ENCODE assay signal across 22 mouse cellular contexts in the genomic region with DNA sequence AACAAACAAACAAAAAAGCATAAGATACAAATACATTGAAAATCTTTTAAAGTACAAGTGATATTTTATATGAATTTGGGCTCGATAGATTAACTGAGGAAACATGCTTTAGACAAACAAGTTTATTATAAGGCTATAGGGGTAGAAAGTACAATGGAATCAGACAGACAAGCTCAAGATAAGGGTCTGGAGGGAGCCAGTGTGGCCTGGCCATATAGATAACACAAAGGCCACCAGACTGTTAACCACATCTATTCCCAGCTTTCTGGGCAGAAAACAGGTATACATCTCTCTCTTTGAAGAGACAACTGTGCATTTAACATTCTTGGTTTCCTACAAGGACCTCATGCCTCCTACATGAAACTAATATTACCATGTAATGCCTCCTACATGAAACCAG. TPM values are rescaled to one million over a fixed set of nuclear protein-coding genes. Genes with fewer than 3 reads are reported as not detected.
DNase-seq lines count a peak whose midpoint lies in the region; ATAC-seq and TF ChIP-seq lines count a peak whose summit lies in the region.
"Had no signal": no experiment of that assay in that cellular context is flagged by ENCODE, and none has a peak within 500 bp of the region (broad histone marks: within the 10 kb centered on the region; RNA-seq: fewer than 3 reads in every experiment).

No protein-coding gene starts in this region.

- peak; percentile 59; the same call in 1 of the 2 replicates for TF ChIP-seq EP300 in liver, postnatal 0 days (IDR thresholded peaks at IDR 0.05; ENCODE audit: low read depth)
- no peak for TF ChIP-seq EP300 in lung, postnatal 0 days (IDR thresholded peaks at IDR 0.05)

- peaks cover 7% of the 10 kb centered on the region for H3K36me3 ChIP-seq in G1E (replicated peaks)
- H3K36me3 ChIP-seq in liver, embryonic 13.5 days = no peaks in the 10 kb centered on the region
- H3K36me3 ChIP-seq in liver, postnatal 0 days (replicated peaks; ENCODE audit: insufficient read depth, low read length) = no peaks in the 10 kb centered on the region
- no peaks in the 10 kb centered on the region for H3K36me3 ChIP-seq in forebrain, embryonic 10.5 days (replicated peaks)
- no peaks in the 10 kb centered on the region for H3K36me3 ChIP-seq in lung, postnatal 0 days (ENCODE audit: insufficient read depth, low read length)
- H3K36me3 ChIP-seq: embryonic facial prominence, embryonic 10.5 days; forebrain, embryonic 12.5 days; heart, embryonic 10.5 days; hindbrain, embryonic 13.5 days had no signal

- no peak for TF ChIP-seq CTCF in G1E (IDR thresholded peaks at IDR 0.05; ENCODE audit: low read depth, low read length)
- no peak for TF ChIP-seq CTCF in liver, postnatal 0 days (IDR thresholded peaks at IDR 0.05; ENCODE audit: low read depth)
- TF ChIP-seq CTCF in lung, postnatal 0 days (IDR thresholded peaks at IDR 0.05) = no peak

- H3K27me3 ChIP-seq in G1E (ENCODE audit: insufficient read depth, low read length) = no peaks in the 10 kb centered on the region
- H3K27me3 ChIP-seq in liver, embryonic 13.5 days = no peaks in the 10 kb centered on the region
- no peaks in the 10 kb centered on the region for H3K27me3 ChIP-seq in liver, postnatal 0 days (ENCODE audit: insufficient read depth, low read length)
- H3K27me3 ChIP-seq in forebrain, embryonic 10.5 days (ENCODE audit: poor library complexity, severe bottlenecking) = no peaks in the 10 kb centered on the region
- no peaks in the 10 kb centered on the region for H3K27me3 ChIP-seq in lung, postnatal 0 days (replicated peaks; ENCODE audit: insufficient read depth, low read length)
- H3K27me3 ChIP-seq: forebrain, embryonic 12.5 days; hindbrain, embryonic 13.5 days had no signal

- no peak overlapping the region; the same call in 1 of the 2 replicates for H3K4me3 ChIP-seq in G1E (ENCODE audit: low read depth, low read length)
- no peak overlapping the region for H3K4me3 ChIP-seq in liver, embryonic 13.5 days (replicated peaks)
- no peak overlapping the region for H3K4me3 ChIP-seq in liver, postnatal 0 days (ENCODE audit: low read depth, low read length)
- H3K4me3 ChIP-seq in forebrain, embryonic 10.5 days = no peak overlapping the region
- no peak overlapping the region for H3K4me3 ChIP-seq in lung, postnatal 0 days (ENCODE audit: low read depth, low read length)
- H3K4me3 ChIP-seq: embryonic facial prominence, embryonic 10.5 days; forebrain, embryonic 12.5 days; heart, embryonic 10.5 days; hindbrain, embryonic 13.5 days had no signal

- H3K4me1 ChIP-seq in G1E (ENCODE audit: insufficient read depth, low read depth, low read length) = peaks cover 37% of the 10 kb centered on the region
- peaks cover 33% of the 10 kb centered on the region for H3K4me1 ChIP-seq in liver, embryonic 13.5 days (replicated peaks)
- no peaks in the 10 kb centered on the region for H3K4me1 ChIP-seq in liver, postnatal 0 days (ENCODE audit: insufficient read depth)
- H3K4me1 ChIP-seq in forebrain, embryonic 10.5 days = no peaks in the 10 kb centered on the region
- no peaks in the 10 kb centered on the region for H3K4me1 ChIP-seq in lung, postnatal 0 days (ENCODE audit: insufficient read depth, low read depth, low read length)
- H3K4me1 ChIP-seq: embryonic facial prominence, embryonic 10.5 days; forebrain, embryonic 12.5 days; hindbrain, embryonic 13.5 days had no signal

- 26% methylated on average over 1 of the region's 1 CpGs for WGBS in liver, embryonic 13.5 days (ENCODE audit: insufficient replicate concordance)
- 48% methylated on average over 1 of the region's 1 CpGs for WGBS in liver, postnatal 0 days (ENCODE audit: insufficient replicate concordance)
- WGBS in forebrain, embryonic 10.5 days = 98% methylated on average over 1 of the region's 1 CpGs
- 82% methylated on average over 1 of the region's 1 CpGs for WGBS in lung, postnatal 0 days

- 0 out of 2 replicates have a peak overlapping the region, but pooled peaks have one; percentile 20 for H3K27ac ChIP-seq in liver, embryonic 13.5 days
- no peak overlapping the region for H3K27ac ChIP-seq in liver, postnatal 0 days (ENCODE audit: low read depth)
- H3K27ac ChIP-seq in forebrain, embryonic 10.5 days = no peak overlapping the region
- no peak overlapping the region for H3K27ac ChIP-seq in lung, postnatal 0 days (ENCODE audit: low read length)
- H3K27ac ChIP-seq: embryonic facial prominence, embryonic 10.5 days; forebrain, embryonic 12.5 days; heart, embryonic 10.5 days; hindbrain, embryonic 13.5 days; hindbrain, postnatal 0 days had no signal

- no peak overlapping the region for H3K4me2 ChIP-seq in liver, embryonic 13.5 days
- H3K4me2 ChIP-seq in liver, postnatal 0 days (ENCODE audit: low read depth, low read length) = no peak overlapping the region
- no peak overlapping the region for H3K4me2 ChIP-seq in lung, postnatal 0 days (replicated peaks; ENCODE audit: low read depth, low read length)
- H3K4me2 ChIP-seq: forebrain, embryonic 12.5 days; hindbrain, embryonic 13.5 days had no signal

- H3K9ac ChIP-seq in liver, embryonic 13.5 days = no peak overlapping the region
- no peak overlapping the region for H3K9ac ChIP-seq in liver, postnatal 0 days (replicated peaks)
- no peak overlapping the region for H3K9ac ChIP-seq in lung, postnatal 0 days (replicated peaks; ENCODE audit: low read depth)
- H3K9ac ChIP-seq: forebrain, embryonic 12.5 days; hindbrain, embryonic 13.5 days had no signal

- DNase-seq in G1E (ENCODE audit: low spot score) (no peak), MN1 (ENCODE audit: low spot score) (no peak)
- DNase-seq in liver, embryonic 13.5 days = peak; percentile 23
- no peak for DNase-seq in liver, postnatal 0 days
- no peak for DNase-seq in forebrain, embryonic 10.5 days (ENCODE audit: extremely low spot score, low spot score)
- DNase-seq in lung, postnatal 0 days (ENCODE audit: low spot score) = no peak
- no peak for DNase-seq in urinary bladder, postnatal 36 days (ENCODE audit: low spot score in 2 of 2)
- DNase-seq: adrenal gland, adult 8-10 months; adrenal gland, postnatal 36 days; cerebellum, adult 9-10 months; cerebellum, postnatal 36 days; gastrocnemius, postnatal 10 days; heart, adult 18-20 months; heart, postnatal 10 days; heart, postnatal 4 days had no signal

- H3K9me3 ChIP-seq in G1E (replicated peaks) = peaks cover 4% of the 10 kb centered on the region
- H3K9me3 ChIP-seq in liver, embryonic 13.5 days (replicated peaks) = no peaks in the 10 kb centered on the region
- no peaks in the 10 kb centered on the region for H3K9me3 ChIP-seq in liver, postnatal 0 days (ENCODE audit: low read length)
- H3K9me3 ChIP-seq in forebrain, embryonic 10.5 days = no peaks in the 10 kb centered on the region
- no peaks in the 10 kb centered on the region for H3K9me3 ChIP-seq in lung, postnatal 0 days (ENCODE audit: low read length)
- H3K9me3 ChIP-seq: embryonic facial prominence, embryonic 10.5 days; forebrain, embryonic 12.5 days; heart, embryonic 10.5 days; hindbrain, embryonic 13.5 days had no signal

- peak; percentile 82 for ATAC-seq in G1E (ENCODE audit: extremely low read depth, insufficient number of reproducible peaks, low FRiP score, poor library complexity, severe bottlenecking)
- peak; percentile 52; the same call in 1 of the 2 replicates for ATAC-seq in erythroid progenitor cell, adult 5-6 weeks (replicated peaks; ENCODE audit: low FRiP score, poor library complexity, severe bottlenecking)
- ATAC-seq in liver, embryonic 13.5 days (ENCODE audit: low read depth) = peak; percentile 81
- ATAC-seq in liver, postnatal 0 days = no peak
- no peak for ATAC-seq in lung, postnatal 0 days
- ATAC-seq: forebrain, embryonic 16.5 days; hindbrain, postnatal 0 days had no signal

RNA-seq across cellular contexts. Expression of a gene that starts 19.2 kb away (rescaled TPM):
- 7.8 and 9.9 TPM in 2 replicates for total RNA-seq in G1E (2014; fragmentation: Nextera tagmentation)
- total RNA-seq in G1E (2017) = 5.1 and 6.1 TPM in 2 replicates
- 0.62 and 0.75 TPM in 2 replicates for polyA plus RNA-seq in G1E (2012)
- total RNA-seq in erythroid progenitor cell, adult 5-6 weeks (2015; ENCODE audit: low replicate concordance) = 2.1 TPM in 1 of 2 replicates, not detected in the other
- total RNA-seq in erythroid progenitor cell, adult 5-6 weeks (2017; ENCODE audit: low replicate concordance) = not detected in 2 replicates
- 3.3 and 3.6 TPM in 2 replicates for polyA plus RNA-seq in liver, embryonic 13.5 days (2015; fragmentation: Nextera tagmentation; extraction: Ambion mirVana)
- 3.1 and 4.3 TPM in 2 replicates for polyA plus RNA-seq in liver, postnatal 0 days (2015; fragmentation: Nextera tagmentation; extraction: Ambion mirVana)
- polyA plus RNA-seq in forebrain, embryonic 10.5 days (2016; fragmentation: Nextera tagmentation; extraction: Ambion mirVana) = 3.5 and 4.4 TPM in 2 replicates
- polyA plus RNA-seq in lung, postnatal 0 days (2015; fragmentation: Nextera tagmentation; extraction: Ambion mirVana) = 5.6 and 6.5 TPM in 2 replicates

RNA-seq across cellular contexts. Expression of a gene that starts 19.5 kb away (rescaled TPM):
- 32.7 and 46.3 TPM in 2 replicates for total RNA-seq in G1E (2014; fragmentation: Nextera tagmentation)
- 43.7 and 46.2 TPM in 2 replicates for total RNA-seq in G1E (2017)
- polyA plus RNA-seq in G1E (2012) = 1.1 and 2.0 TPM in 2 replicates
- total RNA-seq in erythroid progenitor cell, adult 5-6 weeks (2015; ENCODE audit: low replicate concordance) = 3.4 and 10.8 TPM in 2 replicates
- total RNA-seq in erythroid progenitor cell, adult 5-6 weeks (2017; ENCODE audit: low replicate concordance) = 1.4 and 1.9 TPM in 2 replicates
- polyA plus RNA-seq in liver, embryonic 13.5 days (2015; fragmentation: Nextera tagmentation; extraction: Ambion mirVana) = 13.6 and 14.6 TPM in 2 replicates
- 6.2 and 6.6 TPM in 2 replicates for polyA plus RNA-seq in liver, postnatal 0 days (2015; fragmentation: Nextera tagmentation; extraction: Ambion mirVana)
- polyA plus RNA-seq in forebrain, embryonic 10.5 days (2016; fragmentation: Nextera tagmentation; extraction: Ambion mirVana) = 21.7 and 24.3 TPM in 2 replicates
- polyA plus RNA-seq in lung, postnatal 0 days (2015; fragmentation: Nextera tagmentation; extraction: Ambion mirVana) = 5.1 and 5.2 TPM in 2 replicates

RNA-seq across cellular contexts. Expression of a gene that starts 52.5 kb away (rescaled TPM):
- total RNA-seq in G1E (2014; fragmentation: Nextera tagmentation) = 96.8 and 106 TPM in 2 replicates
- 416 and 492 TPM in 2 replicates for total RNA-seq in G1E (2017)
- polyA plus RNA-seq in G1E (2012) = 10.6 and 14.2 TPM in 2 replicates
- total RNA-seq in erythroid progenitor cell, adult 5-6 weeks (2015; ENCODE audit: low replicate concordance) = 55.8 and 76.4 TPM in 2 replicates
- total RNA-seq in erythroid progenitor cell, adult 5-6 weeks (2017; ENCODE audit: low replicate concordance) = 93.9 and 162 TPM in 2 replicates
- polyA plus RNA-seq in liver, embryonic 13.5 days (2015; fragmentation: Nextera tagmentation; extraction: Ambion mirVana) = 137 and 172 TPM in 2 replicates
- polyA plus RNA-seq in liver, postnatal 0 days (2015; fragmentation: Nextera tagmentation; extraction: Ambion mirVana) = 86.1 and 101 TPM in 2 replicates
- 237 and 275 TPM in 2 replicates for polyA plus RNA-seq in forebrain, embryonic 10.5 days (2016; fragmentation: Nextera tagmentation; extraction: Ambion mirVana)
- polyA plus RNA-seq in lung, postnatal 0 days (2015; fragmentation: Nextera tagmentation; extraction: Ambion mirVana) = 184 and 185 TPM in 2 replicates

Comparison
In these comparisons a context has a peak if more than half of its experiments do, and no peak if none do; other contexts are left out.
1. ATAC-seq: peak in G1E (single experiment), erythroid progenitor cell, adult 5-6 weeks (single experiment) and liver, embryonic 13.5 days (single experiment); none in liver, postnatal 0 days (single experiment) and lung, postnatal 0 days (single experiment).